Mouse (Mus musculus): Measurements from ENCODE around the gene Arhgap19. TPM values are rescaled to one million over a fixed set of nuclear protein-coding genes. Genes with fewer than 3 reads are reported as not detected.

Arhgap19 gene
- polyA plus RNA-seq, 1 experiment from 2014 or later: 14.2 TPM

DNA sequence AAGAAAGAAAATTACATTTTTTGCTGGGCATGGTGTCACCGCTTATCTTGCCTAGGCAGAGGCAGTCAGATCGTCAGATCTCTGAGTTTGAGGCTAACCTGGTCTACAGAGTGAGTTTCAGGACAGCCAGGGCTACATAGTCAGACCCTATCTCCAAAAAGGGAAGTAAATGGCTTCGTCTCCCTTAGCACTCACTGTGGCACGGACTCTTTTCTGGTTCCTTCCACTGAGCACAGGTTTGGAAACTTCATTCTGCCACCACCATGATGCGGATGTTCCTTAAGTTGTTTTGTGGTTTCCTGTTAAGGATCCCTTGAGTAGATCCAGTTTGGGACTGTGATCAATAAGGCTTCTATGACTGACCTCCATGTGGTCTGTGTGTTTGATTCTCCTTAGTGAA lies 23.1 kb upstream of the Arhgap19 start:
- no peak for ATAC-seq
- Histone ChIP-seq H3K9ac (ENCODE audit: low read depth, low read length) (no peak overlapping the region), H3K4me1 (ENCODE audit: control insufficient read depth, insufficient read depth, low read length) (0 out of 2 replicates have a peak, but pooled peaks cover 3% of the 10 kb centered on the region), H3K36me3 (ENCODE audit: control insufficient read depth, insufficient read depth, low read length) (no peaks in the 10 kb centered on the region), H3K9me3 (ENCODE audit: control insufficient read depth, low read length) (no peaks in the 10 kb centered on the region), H3K27ac (ENCODE audit: low read length) (no peak overlapping the region), H3K4me2 (ENCODE audit: low read depth, low read length) (no peak overlapping the region), H3K4me3 (ENCODE audit: low read length) (no peak overlapping the region), H3K27me3 (replicated peaks; ENCODE audit: control insufficient read depth, insufficient read depth, low read length) (no peaks in the 10 kb centered on the region)
- 80% methylated on average over 5 of the region's 5 CpGs for WGBS

DNA sequence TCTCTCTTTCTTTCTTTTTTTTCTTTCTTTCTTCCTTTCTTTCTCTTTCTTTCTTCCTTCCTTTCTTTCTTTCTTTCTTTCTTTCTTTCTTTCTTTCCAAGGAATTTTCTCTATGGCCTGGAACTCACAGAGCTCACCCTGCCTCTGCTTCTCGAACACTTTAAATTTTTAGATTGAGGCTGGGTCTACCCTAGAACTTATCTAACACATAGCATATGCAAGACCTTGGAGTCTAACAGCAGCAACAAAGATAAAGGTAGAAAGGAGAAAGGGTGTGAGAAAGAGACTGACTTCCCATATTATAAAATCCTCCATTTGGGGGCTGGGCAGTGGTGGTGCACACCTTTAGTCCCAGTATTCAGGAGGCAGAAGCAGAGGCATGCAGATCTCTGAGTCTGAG lies 20.7 kb upstream of the Arhgap19 start:
- Histone ChIP-seq H3K4me2 (ENCODE audit: low read depth, low read length) (no peak overlapping the region), H3K4me1 (ENCODE audit: control insufficient read depth, insufficient read depth, low read length) (no peaks in the 10 kb centered on the region), H3K36me3 (ENCODE audit: control insufficient read depth, insufficient read depth, low read length) (no peaks in the 10 kb centered on the region), H3K4me3 (ENCODE audit: low read length) (no peak overlapping the region), H3K9me3 (ENCODE audit: control insufficient read depth, low read length) (no peaks in the 10 kb centered on the region), H3K27ac (ENCODE audit: low read length) (no peak overlapping the region), H3K27me3 (replicated peaks; ENCODE audit: control insufficient read depth, insufficient read depth, low read length) (no peaks in the 10 kb centered on the region), H3K9ac (ENCODE audit: low read depth, low read length) (no peak overlapping the region)
- no peak for ATAC-seq
- 86% methylated on average over 1 of the region's 1 CpGs for WGBS

DNA sequence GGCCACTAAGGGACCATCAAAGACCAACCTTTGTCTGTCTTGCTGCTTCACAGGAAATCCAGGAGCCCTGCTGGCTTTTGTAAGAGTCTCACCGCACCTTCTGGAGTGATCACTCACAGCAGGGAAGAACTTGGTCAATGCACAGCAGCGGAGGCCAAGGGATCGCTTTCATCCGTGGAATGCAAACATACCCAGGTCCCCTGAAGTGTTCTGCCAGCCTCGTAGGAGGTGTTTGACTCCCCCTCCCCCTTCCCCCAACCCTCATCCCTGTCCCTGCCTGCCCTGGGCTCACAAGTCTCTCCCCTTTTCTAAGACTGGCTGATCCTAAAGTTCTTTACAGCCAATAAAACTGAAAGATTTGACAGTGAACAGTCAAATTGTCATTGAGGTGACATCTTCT lies 19.6 kb upstream of the Arhgap19 start:
- no peaks in the 10 kb centered on the region for H3K27me3 ChIP-seq (replicated peaks; ENCODE audit: control insufficient read depth, insufficient read depth, low read length)
- no peaks in the 10 kb centered on the region for H3K9me3 ChIP-seq (ENCODE audit: control insufficient read depth, low read length)
- H3K4me2 ChIP-seq (ENCODE audit: low read depth, low read length): no peak overlapping the region
- 29% methylated on average over 5 of the region's 5 CpGs for WGBS
- no peaks in the 10 kb centered on the region for H3K36me3 ChIP-seq (ENCODE audit: control insufficient read depth, insufficient read depth, low read length)
- no peak overlapping the region for H3K9ac ChIP-seq (ENCODE audit: low read depth, low read length)
- no peak overlapping the region for H3K27ac ChIP-seq (ENCODE audit: low read length)
- no peak for ATAC-seq
- no peak overlapping the region for H3K4me3 ChIP-seq (ENCODE audit: low read length)
- peaks cover 3% of the 10 kb centered on the region; the same call in 1 of the 2 replicates for H3K4me1 ChIP-seq (ENCODE audit: control insufficient read depth, insufficient read depth, low read length)

DNA sequence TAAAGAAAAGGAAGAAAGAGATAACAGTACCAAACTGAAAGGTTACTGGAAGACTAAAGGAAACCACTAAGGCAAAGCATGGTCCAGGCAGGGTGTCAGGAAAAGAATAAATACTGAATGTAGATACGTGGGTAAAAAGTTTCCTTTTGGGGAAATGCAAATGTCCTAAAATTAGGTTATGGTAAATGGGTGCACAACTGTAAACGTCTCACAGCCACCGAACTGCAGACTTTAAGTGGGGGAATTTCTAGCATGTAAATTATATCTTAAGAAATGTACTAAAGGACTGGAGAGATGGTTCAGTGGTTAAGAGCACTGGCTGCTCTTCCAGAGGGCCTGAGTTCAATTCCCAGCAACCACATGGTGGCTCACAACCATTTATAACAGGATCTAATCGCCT lies 16.9 kb upstream of the Arhgap19 start:
- no peak overlapping the region for H3K27ac ChIP-seq (ENCODE audit: low read length)
- H3K9me3 ChIP-seq (ENCODE audit: control insufficient read depth, low read length): no peaks in the 10 kb centered on the region
- H3K27me3 ChIP-seq (replicated peaks; ENCODE audit: control insufficient read depth, insufficient read depth, low read length): no peaks in the 10 kb centered on the region
- no peak overlapping the region for H3K4me3 ChIP-seq (ENCODE audit: low read length)
- no peak overlapping the region for H3K4me2 ChIP-seq (ENCODE audit: low read depth, low read length)
- no peak overlapping the region for H3K9ac ChIP-seq (ENCODE audit: low read depth, low read length)
- H3K36me3 ChIP-seq (ENCODE audit: control insufficient read depth, insufficient read depth, low read length): no peaks in the 10 kb centered on the region
- ATAC-seq: no peak
- peaks cover 3% of the 10 kb centered on the region; the same call in 1 of the 2 replicates for H3K4me1 ChIP-seq (ENCODE audit: control insufficient read depth, insufficient read depth, low read length)
- WGBS: 80% methylated on average over 4 of the region's 4 CpGs

DNA sequence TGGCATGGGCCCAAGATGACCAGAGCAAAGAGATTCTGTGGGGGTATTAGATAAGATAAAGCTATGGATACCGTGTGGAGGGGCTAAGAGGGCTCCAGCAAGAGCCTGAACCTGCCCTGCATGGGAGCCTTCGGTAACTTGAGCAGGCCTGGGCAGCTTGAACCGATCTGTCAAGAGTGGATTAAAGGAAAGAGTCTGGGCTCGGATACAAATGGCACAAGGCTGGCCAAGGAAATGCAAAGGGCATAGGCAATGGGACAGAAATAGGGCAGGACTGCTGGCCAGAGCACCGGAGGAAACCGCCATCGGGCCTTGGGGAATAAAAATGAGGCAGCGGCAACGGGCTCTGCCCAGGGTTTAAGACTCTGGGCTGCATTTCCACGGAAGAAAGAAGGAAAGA lies 15.5 kb upstream of the Arhgap19 start:
- Histone ChIP-seq H3K4me3 (ENCODE audit: low read length) (no peak overlapping the region), H3K36me3 (ENCODE audit: control insufficient read depth, insufficient read depth, low read length) (no peaks in the 10 kb centered on the region), H3K9ac (ENCODE audit: low read depth, low read length) (no peak overlapping the region), H3K4me1 (ENCODE audit: control insufficient read depth, insufficient read depth, low read length) (peaks cover 3% of the 10 kb centered on the region; the same call in 1 of the 2 replicates), H3K27ac (ENCODE audit: low read length) (no peak overlapping the region), H3K4me2 (ENCODE audit: low read depth, low read length) (no peak overlapping the region), H3K9me3 (ENCODE audit: control insufficient read depth, low read length) (no peaks in the 10 kb centered on the region), H3K27me3 (replicated peaks; ENCODE audit: control insufficient read depth, insufficient read depth, low read length) (no peaks in the 10 kb centered on the region)
- 58% methylated on average over 10 of the region's 10 CpGs for WGBS
- no peak for ATAC-seq

DNA sequence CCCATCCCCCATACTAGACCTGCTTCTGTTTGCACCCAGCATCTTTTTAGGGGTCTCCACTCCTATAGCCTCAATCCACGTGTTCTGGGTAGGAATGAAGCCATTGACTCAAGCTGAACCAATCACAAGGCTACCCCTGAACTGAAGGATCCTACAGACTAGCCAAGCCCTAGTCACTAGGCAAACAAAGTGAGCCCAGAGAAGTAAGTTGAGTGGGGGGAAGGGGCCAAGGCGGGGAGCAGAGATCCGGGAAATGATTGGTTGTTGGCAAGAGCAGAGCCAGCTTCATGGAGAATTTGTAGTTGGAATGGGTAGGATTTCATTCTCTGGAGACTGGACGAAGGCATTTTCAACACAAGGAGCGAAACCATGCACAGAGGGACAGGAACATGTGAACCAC lies 15.1 kb upstream of the Arhgap19 start:
- ATAC-seq: peak; percentile 46; the same call in 1 of the 2 replicates
- no peak overlapping the region for H3K4me2 ChIP-seq (ENCODE audit: low read depth, low read length)
- no peaks in the 10 kb centered on the region for H3K9me3 ChIP-seq (ENCODE audit: control insufficient read depth, low read length)
- H3K27ac ChIP-seq (ENCODE audit: low read length): no peak overlapping the region
- WGBS: 60% methylated on average over 5 of the region's 5 CpGs
- H3K36me3 ChIP-seq (ENCODE audit: control insufficient read depth, insufficient read depth, low read length): no peaks in the 10 kb centered on the region
- H3K9ac ChIP-seq (ENCODE audit: low read depth, low read length): no peak overlapping the region
- peaks cover 3% of the 10 kb centered on the region; the same call in 1 of the 2 replicates for H3K4me1 ChIP-seq (ENCODE audit: control insufficient read depth, insufficient read depth, low read length)
- no peaks in the 10 kb centered on the region for H3K27me3 ChIP-seq (replicated peaks; ENCODE audit: control insufficient read depth, insufficient read depth, low read length)
- no peak overlapping the region for H3K4me3 ChIP-seq (ENCODE audit: low read length)

DNA sequence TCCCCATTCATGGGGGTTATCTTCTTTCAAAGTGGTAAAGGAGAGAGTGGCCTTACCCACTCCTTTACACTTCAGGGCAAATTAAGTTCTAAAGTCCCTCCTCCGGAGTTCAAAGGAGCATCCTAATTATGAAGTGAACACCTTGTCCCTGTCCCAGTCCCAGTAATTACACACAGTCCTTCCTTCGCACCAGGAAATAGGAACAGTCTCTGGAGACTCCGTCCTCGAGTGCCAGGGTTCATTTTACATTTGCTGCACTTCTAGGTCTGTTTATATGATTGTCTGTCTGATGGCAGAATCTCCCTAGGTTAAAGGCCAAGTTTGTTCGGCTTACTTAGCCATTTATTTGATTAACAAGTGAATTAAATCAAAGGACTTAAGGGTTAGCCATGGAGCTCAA lies 14.6 kb upstream of the Arhgap19 start:
- 47% methylated on average over 5 of the region's 5 CpGs for WGBS
- no peaks in the 10 kb centered on the region for H3K36me3 ChIP-seq (ENCODE audit: control insufficient read depth, insufficient read depth, low read length)
- peaks cover 3% of the 10 kb centered on the region; the same call in 1 of the 2 replicates for H3K4me1 ChIP-seq (ENCODE audit: control insufficient read depth, insufficient read depth, low read length)
- no peaks in the 10 kb centered on the region for H3K9me3 ChIP-seq (ENCODE audit: control insufficient read depth, low read length)
- no peak overlapping the region for H3K4me3 ChIP-seq (ENCODE audit: low read length)
- H3K4me2 ChIP-seq (ENCODE audit: low read depth, low read length): no peak overlapping the region
- no peak overlapping the region for H3K9ac ChIP-seq (ENCODE audit: low read depth, low read length)
- no peak overlapping the region for H3K27ac ChIP-seq (ENCODE audit: low read length)
- no peaks in the 10 kb centered on the region for H3K27me3 ChIP-seq (replicated peaks; ENCODE audit: control insufficient read depth, insufficient read depth, low read length)
- ATAC-seq: peak; percentile 23; the same call in 1 of the 2 replicates

DNA sequence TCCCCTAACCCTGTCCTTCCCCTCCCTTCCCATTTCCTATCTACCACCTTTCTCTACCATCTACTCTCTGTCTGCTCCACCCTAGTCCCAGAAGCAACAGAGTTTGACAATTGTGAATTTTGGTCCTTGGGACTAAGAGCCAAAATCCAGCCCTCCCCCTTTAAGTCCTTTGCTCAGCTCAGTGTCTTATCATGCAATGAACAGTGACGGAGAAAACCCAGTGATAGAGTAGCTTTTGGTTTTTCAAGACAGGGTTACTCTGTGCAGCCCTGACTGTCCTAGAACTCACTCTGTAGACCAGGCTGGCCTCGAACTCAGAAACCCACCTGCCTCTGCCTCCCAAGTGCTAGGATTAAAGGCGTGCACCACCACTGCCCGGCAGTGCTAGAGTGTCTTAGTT lies 11.5 kb upstream of the Arhgap19 start:
- Histone ChIP-seq H3K27ac (ENCODE audit: low read length) (no peak overlapping the region), H3K4me3 (ENCODE audit: low read length) (no peak overlapping the region)
- no peak for ATAC-seq

DNA sequence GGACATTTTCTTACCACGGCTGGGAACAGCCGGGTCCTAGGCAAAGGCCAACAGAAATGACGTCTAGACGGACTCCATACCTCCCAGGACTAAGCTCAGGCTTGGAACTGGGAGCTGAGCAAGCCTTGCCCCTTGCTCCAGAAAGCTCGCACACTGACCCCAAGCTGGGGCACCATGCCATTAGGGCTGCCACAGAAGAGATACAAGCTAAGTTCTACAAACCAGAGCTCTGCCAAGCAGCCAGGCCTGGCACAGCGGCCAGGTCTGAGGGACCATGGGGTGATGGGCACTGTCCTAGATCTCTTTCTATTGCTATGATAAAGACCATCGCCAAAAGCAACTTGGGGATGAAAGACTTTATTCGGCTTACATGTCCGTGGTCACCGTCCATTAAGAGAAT lies 10.7 kb upstream of the Arhgap19 start:
- H3K27ac ChIP-seq (ENCODE audit: low read length): no peak overlapping the region
- no peaks in the 10 kb centered on the region for H3K36me3 ChIP-seq (ENCODE audit: control insufficient read depth, insufficient read depth, low read length)
- no peak overlapping the region for H3K9ac ChIP-seq (ENCODE audit: low read depth, low read length)
- 93% methylated on average over 10 of the region's 10 CpGs for whole genome bisulfite sequencing
- H3K4me2 ChIP-seq (ENCODE audit: low read depth, low read length): no peak overlapping the region
- peaks cover 3% of the 10 kb centered on the region; the same call in 1 of the 2 replicates for H3K4me1 ChIP-seq (ENCODE audit: control insufficient read depth, insufficient read depth, low read length)
- no peak for ATAC-seq
- no peak overlapping the region for H3K4me3 ChIP-seq (ENCODE audit: low read length)
- no peaks in the 10 kb centered on the region for H3K27me3 ChIP-seq (replicated peaks; ENCODE audit: control insufficient read depth, insufficient read depth, low read length)
- H3K9me3 ChIP-seq (ENCODE audit: control insufficient read depth, low read length): no peaks in the 10 kb centered on the region

More for the DNA sequence above, 11.5 kb upstream of the Arhgap19 start:
- Histone ChIP-seq H3K9ac (ENCODE audit: low read depth, low read length) (no peak overlapping the region), H3K36me3 (ENCODE audit: control insufficient read depth, insufficient read depth, low read length) (no peaks in the 10 kb centered on the region), H3K27me3 (replicated peaks; ENCODE audit: control insufficient read depth, insufficient read depth, low read length) (no peaks in the 10 kb centered on the region), H3K4me2 (ENCODE audit: low read depth, low read length) (no peak overlapping the region), H3K4me1 (ENCODE audit: control insufficient read depth, insufficient read depth, low read length) (peaks cover 3% of the 10 kb centered on the region; the same call in 1 of the 2 replicates), H3K9me3 (ENCODE audit: control insufficient read depth, low read length) (no peaks in the 10 kb centered on the region)
- 86% methylated on average over 4 of the region's 4 CpGs for WGBS

DNA sequence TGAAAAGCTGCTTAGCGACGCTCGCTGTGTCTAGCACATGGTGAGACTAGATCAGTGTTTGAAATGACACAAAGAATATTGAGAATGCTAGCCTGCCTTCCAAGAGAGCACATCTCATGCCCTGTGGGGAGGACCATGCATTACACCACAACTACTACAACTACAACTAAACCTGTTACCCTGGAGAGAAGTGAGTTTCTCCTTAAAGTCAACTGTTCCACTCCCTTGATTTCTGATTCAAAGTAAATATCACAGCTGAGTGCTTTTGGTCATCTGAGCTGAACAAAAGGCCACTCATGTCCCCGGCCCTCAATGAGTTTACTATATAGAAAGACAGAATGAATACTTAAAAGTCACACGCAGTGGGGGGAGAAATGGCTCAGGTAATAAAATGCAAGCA lies 8.2 kb upstream of the Arhgap19 start:
- Histone ChIP-seq H3K4me3 (ENCODE audit: low read length) (no peak overlapping the region), H3K9ac (ENCODE audit: low read depth, low read length) (no peak overlapping the region), H3K27ac (ENCODE audit: low read length) (no peak overlapping the region), H3K4me1 (ENCODE audit: control insufficient read depth, insufficient read depth, low read length) (no peaks in the 10 kb centered on the region), H3K36me3 (ENCODE audit: control insufficient read depth, insufficient read depth, low read length) (no peaks in the 10 kb centered on the region), H3K4me2 (ENCODE audit: low read depth, low read length) (no peak overlapping the region), H3K27me3 (replicated peaks; ENCODE audit: control insufficient read depth, insufficient read depth, low read length) (no peaks in the 10 kb centered on the region), H3K9me3 (ENCODE audit: control insufficient read depth, low read length) (no peaks in the 10 kb centered on the region)
- 84% methylated on average over 5 of the region's 5 CpGs for WGBS
- no peak for ATAC-seq

Data from intestine, embryonic 16.5 days (tissue).